Mouse (Mus musculus) Patski (cell line): ENCODE results near the gene Uqcc2. TPM values are rescaled to one million over a fixed set of nuclear protein-coding genes. Genes with fewer than 3 reads are reported as not detected.

Experiments
- ATAC-seq: fragments of 100-300 bp; one replicate; pipeline ENCODE4 v1.8.0; 2021
- CTCF ChIA-PET: fragments of 350-600 bp; sonication (Branson Sonifier 250); formaldehyde crosslinking; loops from one replicate; lab custom pipeline; 2022; ENCODE audit warnings: inconsistent platforms; lab: Charles Lee
- POLR2A ChIA-PET: fragments of 350-600 bp; sonication (Branson Sonifier 250); formaldehyde crosslinking; loops from one replicate; lab custom pipeline; 2022; ENCODE audit warnings: antibody characterized with exemption, inconsistent platforms; lab: Charles Lee
- DNase-seq: peaks from one replicate; pipeline ENCODE4 v3.0.0-alpha.2; 2011; ENCODE audit warnings: low read depth, low spot score
- H3K27me3 ChIP-seq: fragments of 371-371 bp; one replicate; pipeline ENCODE4 v1.5.1; 2021
- CTCF ChIP-seq: fragments of 100-300 bp; IDR thresholded peaks from one replicate; pipeline ENCODE4 v1.5.1; 2021
- in situ Hi-C: fragments of 300-500 bp; cut with MboI; formaldehyde crosslinking; loops from 3 replicates; pipeline ENCODE4 v1.11.1; 2018; ENCODE audit warnings: low pct_unique_long_range_greater_than_20kb, mixed read lengths
- polyA plus RNA-seq: library from polyadenylated mRNA; unstranded; gene quantifications from one replicate; pipeline ENCODE4 v1.2.3, GENCODE M21; 2021

Gene Uqcc2
- polyA plus RNA-seq, 1 experiment from 2014 or later: 318 TPM

GRCm38 (mm10) chr17:27095690-27096089 is 38.0 kb downstream of the Uqcc2 start:
- H3K27me3 ChIP-seq: no peaks in the 10 kb centered on the region
- CTCF ChIA-PET: interaction anchor here (1.1 to 4.5 kb wide), 4 partner anchors 9 to 67 kb away, joined by 3 to 19 read pairs (median 4); partner anchors contain the start of gene Bak1
- in situ Hi-C loops: no loop called here
- ATAC-seq (no peak), DNase-seq (no peak)
- no peak for TF ChIP-seq CTCF
- POLR2A ChIA-PET: no interaction called here

GRCm38 (mm10) chr17:27090068-27090467 is 43.6 kb downstream of the Uqcc2 start:
- no peak for TF ChIP-seq CTCF
- DNase-seq (no peak), ATAC-seq (no peak)
- no peaks in the 10 kb centered on the region for H3K27me3 ChIP-seq
- in situ Hi-C loops: no loop called here
- POLR2A ChIA-PET: no interaction called here
- CTCF ChIA-PET: interaction anchor here (8.6 kb wide), 1 partner anchor 59 kb away, joined by 92 read pairs; the partner anchor contains the start of gene Bak1

GRCm38 (mm10) chr17:27087426-27087825 is 46.3 kb downstream of the Uqcc2 start:
- in situ Hi-C loops: loop anchor here (5.0 kb wide), 1 partner anchor 55 kb away; no protein-coding TSS in a partner anchor
- DNase-seq: no peak
- ChIA-PET CTCF (interaction anchor here (1.0 to 8.6 kb wide), 6 partner anchors 11 to 156 kb away, joined by 3 to 92 read pairs (median 6); partner anchors contain the start of genes Bak1 and Itpr3), POLR2A (interaction anchor here (0.6 to 1.8 kb wide), 4 partner anchors 48 to 58 kb away, joined by 3 to 5 read pairs (median 4); partner anchors contain the start of gene Bak1)
- no peak for TF ChIP-seq CTCF
- ATAC-seq: no peak
- no peaks in the 10 kb centered on the region for H3K27me3 ChIP-seq

- no peak for ATAC-seq
- POLR2A ChIA-PET: interaction anchor here (1.1 kb wide), 1 partner anchor 49 kb away, joined by 6 read pairs; no protein-coding TSS in a partner anchor
- CTCF ChIA-PET: interaction anchor here (1.0 to 8.6 kb wide), 10 partner anchors 10 to 54 kb away, joined by 3 to 92 read pairs (median 6); partner anchors contain the start of genes Bak1 and Itpr3
- no peak for TF ChIP-seq CTCF
- H3K27me3 ChIP-seq: no peaks in the 10 kb centered on the region
- in situ Hi-C loops: loop anchor here (5.0 kb wide), 1 partner anchor 53 kb away; no protein-coding TSS in a partner anchor
- DNase-seq: peak; percentile 34
Measured at GRCm38 (mm10) chr17:27085676-27086075, 48.0 kb downstream of the Uqcc2 start.

- in situ Hi-C loops: no loop called here
- DNase-seq: peak; percentile 68
- POLR2A ChIA-PET: interaction anchor here (0.9 to 1.8 kb wide), 3 partner anchors 27 to 50 kb away, joined by 3 to 8 read pairs (median 3); partner anchors contain the start of gene Itpr3
- H3K27me3 ChIP-seq: no peaks in the 10 kb centered on the region
- no peak for TF ChIP-seq CTCF
- ATAC-seq: peak; percentile 66
- CTCF ChIA-PET: interaction anchor here (1.1 to 8.6 kb wide), 5 partner anchors 12 to 64 kb away, joined by 3 to 92 read pairs (median 6); partner anchors contain the start of gene Bak1
Measured at GRCm38 (mm10) chr17:27083601-27084000, 50.1 kb downstream of the Uqcc2 start.

GRCm38 (mm10) chr17:27082796-27083195 is 50.9 kb downstream of the Uqcc2 start:
- ChIA-PET CTCF (interaction anchor here (0.6 to 8.6 kb wide), 3 partner anchors 11 to 51 kb away, joined by 3 to 92 read pairs (median 15); partner anchors contain the start of gene Bak1), POLR2A (interaction anchor here (0.7 kb wide), 1 partner anchor 8 kb away, joined by 3 read pairs; no protein-coding TSS in a partner anchor)
- no peak for ATAC-seq
- TF ChIP-seq CTCF: no peak
- in situ Hi-C loops: no loop called here
- DNase-seq: no peak
- H3K27me3 ChIP-seq: no peaks in the 10 kb centered on the region

- H3K27me3 ChIP-seq: no peaks in the 10 kb centered on the region
- no peak for TF ChIP-seq CTCF
- ChIA-PET CTCF (interaction anchor here (2.9 to 8.6 kb wide), 2 partner anchors 10 to 50 kb away, joined by 15 to 92 read pairs; partner anchors contain the start of gene Bak1), POLR2A (interaction anchor here (0.6 to 0.7 kb wide), 2 partner anchors 10 to 42 kb away, joined by 3 read pairs; no protein-coding TSS in a partner anchor)
- in situ Hi-C loops: no loop called here
- ATAC-seq: no peak
- DNase-seq: no peak
Measured at GRCm38 (mm10) chr17:27081868-27082267, 51.8 kb downstream of the Uqcc2 start.

- H3K27me3 ChIP-seq: no peaks in the 10 kb centered on the region
- DNase-seq (no peak), ATAC-seq (no peak)
- TF ChIP-seq CTCF: no peak
- POLR2A ChIA-PET: interaction anchor here (1.0 kb wide), 1 partner anchor 22 kb away, joined by 3 read pairs; the partner anchor contains the start of gene Itpr3
- CTCF ChIA-PET: interaction anchor here (1.3 kb wide), 1 partner anchor 39 kb away, joined by 4 read pairs; no protein-coding TSS in a partner anchor
- in situ Hi-C loops: no loop called here
Measured at GRCm38 (mm10) chr17:27078499-27078898, 55.2 kb downstream of the Uqcc2 start.

GRCm38 (mm10) chr17:27077920-27078319 is 55.8 kb downstream of the Uqcc2 start:
- H3K27me3 ChIP-seq: no peaks in the 10 kb centered on the region
- DNase-seq (no peak), ATAC-seq (no peak)
- peak; percentile 71 for TF ChIP-seq CTCF
- in situ Hi-C loops: no loop called here
- ChIA-PET CTCF (interaction anchor here (1.3 kb wide), 1 partner anchor 38 kb away, joined by 4 read pairs; no protein-coding TSS in a partner anchor), POLR2A (interaction anchor here (1.0 kb wide), 1 partner anchor 21 kb away, joined by 3 read pairs; the partner anchor contains the start of gene Itpr3)

GRCm38 (mm10) chr17:27077133-27077532 is 56.6 kb downstream of the Uqcc2 start:
- ATAC-seq: no peak
- H3K27me3 ChIP-seq: no peaks in the 10 kb centered on the region
- in situ Hi-C loops: no loop called here
- TF ChIP-seq CTCF: peak; percentile 44
- DNase-seq: no peak
- ChIA-PET CTCF (interaction anchor here (1.2 to 1.3 kb wide), 2 partner anchors 37 to 39 kb away, joined by 3 to 4 read pairs; no protein-coding TSS in a partner anchor), POLR2A (no interaction called here)
